8 mouse cellular contexts compared by ENCODE assay signal in the genomic region with DNA sequence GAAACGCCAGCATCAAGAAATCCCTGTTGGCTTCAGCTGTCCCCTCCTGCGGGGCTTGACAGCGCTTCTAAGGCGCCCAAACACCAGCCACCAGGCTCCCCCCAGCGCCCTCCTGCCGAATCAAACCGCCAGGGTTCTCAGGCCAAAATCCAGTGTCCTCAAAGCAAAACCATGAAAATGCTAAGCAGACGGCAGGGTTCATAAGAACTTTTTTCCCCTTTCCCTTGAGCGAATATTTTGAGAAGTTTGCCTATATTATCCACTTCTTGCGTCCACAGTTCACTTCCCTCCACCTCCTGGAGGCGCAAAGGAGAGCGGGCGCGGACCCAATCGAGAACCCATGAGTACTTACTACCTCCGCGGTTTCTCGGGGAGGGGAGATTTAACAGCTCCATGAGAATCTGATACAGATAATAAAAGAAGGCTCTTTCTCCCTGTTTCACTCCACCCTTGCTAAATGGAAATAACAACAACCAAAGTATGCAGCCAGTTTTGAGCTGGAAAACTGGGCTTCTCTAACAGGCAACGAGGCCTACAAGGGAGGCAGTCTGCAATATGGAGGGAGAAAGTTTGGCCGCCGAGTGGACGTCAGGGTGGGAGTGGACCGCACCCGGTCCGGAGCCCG. TPM values are rescaled to one million over a fixed set of nuclear protein-coding genes. Genes with fewer than 3 reads are reported as not detected.
DNase-seq lines count a peak whose midpoint lies in the region; ATAC-seq and TF ChIP-seq lines count a peak whose summit lies in the region.

No protein-coding gene starts in this region.

- H3K27ac ChIP-seq in heart, embryonic 16.5 days (ENCODE audit: low read length) = peak overlapping the region; percentile 99
- H3K27ac ChIP-seq in lung, embryonic 14.5 days (ENCODE audit: low read depth) = peak overlapping the region; percentile 99
- peak overlapping the region; percentile 0; the same call in 1 of the 2 replicates for H3K27ac ChIP-seq in olfactory bulb, adult 2 months (ENCODE audit: insufficient read depth, low read depth, low read length)

- peak overlapping the region; percentile 93 for H3K4me3 ChIP-seq in heart, embryonic 16.5 days (ENCODE audit: low read length)
- peak overlapping the region; percentile 89 for H3K4me3 ChIP-seq in lung, embryonic 14.5 days (ENCODE audit: low read depth, low read length)
- peak overlapping the region; percentile 68 for H3K4me3 ChIP-seq in olfactory bulb, adult 2 months (ENCODE audit: insufficient read depth, low read depth, low read length)

- H3K9ac ChIP-seq in heart, embryonic 16.5 days (ENCODE audit: low read length) = peak overlapping the region; percentile 96
- H3K9ac ChIP-seq in lung, embryonic 14.5 days = peak overlapping the region; percentile 89

- TF ChIP-seq POLR2A in olfactory bulb, adult 2 months (IDR thresholded peaks at IDR 0.05; ENCODE audit: insufficient read depth, low read depth, low read length) = no peak

- 1% methylated on average over 26 of the region's 26 CpGs for WGBS in heart, embryonic 16.5 days
- WGBS in lung, embryonic 14.5 days = under 1% methylated on average over 26 of the region's 26 CpGs
- 5% methylated on average over 26 of the region's 26 CpGs for WGBS in olfactory bulb, adult 2 months

- peaks cover 23% of the 10 kb centered on the region for H3K4me1 ChIP-seq in heart, embryonic 16.5 days (ENCODE audit: control insufficient read depth, insufficient read depth, low read length)
- peaks cover 12% of the 10 kb centered on the region; the same call in 1 of the 2 replicates for H3K4me1 ChIP-seq in lung, embryonic 14.5 days (ENCODE audit: insufficient read depth)
- H3K4me1 ChIP-seq in olfactory bulb, adult 2 months (ENCODE audit: control insufficient read depth, insufficient read depth, low read length) = peaks cover 8% of the 10 kb centered on the region; the same call in 1 of the 2 replicates

- H3K9me3 ChIP-seq in heart, embryonic 16.5 days (replicated peaks; ENCODE audit: control insufficient read depth, low read length) = no peaks in the 10 kb centered on the region
- no peaks in the 10 kb centered on the region for H3K9me3 ChIP-seq in lung, embryonic 14.5 days (ENCODE audit: low read depth, low read length)

- TF ChIP-seq CTCF in lung, embryonic 14.5 days (IDR thresholded peaks at IDR 0.05; ENCODE audit: low read depth) = peak; percentile 63
- TF ChIP-seq CTCF in olfactory bulb, adult 2 months (IDR thresholded peaks at IDR 0.05; ENCODE audit: insufficient read depth, low read depth, low read length) = no peak

- no peaks in the 10 kb centered on the region for H3K27me3 ChIP-seq in heart, embryonic 16.5 days (ENCODE audit: control insufficient read depth, insufficient read depth, low read length)
- H3K27me3 ChIP-seq in lung, embryonic 14.5 days (ENCODE audit: insufficient read depth, low read length) = no peaks in the 10 kb centered on the region

- peak overlapping the region; percentile 91 for H3K4me2 ChIP-seq in heart, embryonic 16.5 days (ENCODE audit: low read depth, low read length)
- peak overlapping the region; percentile 67 for H3K4me2 ChIP-seq in lung, embryonic 14.5 days

- H3K36me3 ChIP-seq in heart, embryonic 16.5 days (ENCODE audit: control insufficient read depth, insufficient read depth) = peaks cover 2% of the 10 kb centered on the region; the same call in 1 of the 2 replicates
- H3K36me3 ChIP-seq in lung, embryonic 14.5 days (ENCODE audit: insufficient read depth) = peaks cover 3% of the 10 kb centered on the region; the same call in 1 of the 2 replicates

- ATAC-seq in erythroid progenitor cell, adult 5-6 weeks (replicated peaks; ENCODE audit: low FRiP score, poor library complexity, severe bottlenecking) = peak; percentile 32; the same call in 1 of the 2 replicates
- no peak for ATAC-seq in heart, embryonic 16.5 days (replicated peaks; ENCODE audit: extremely low read depth, insufficient read depth, low FRiP score)
- no peak for ATAC-seq in lung, embryonic 14.5 days (ENCODE audit: insufficient read depth)

- peak; percentile 42 for DNase-seq in thymus, postnatal 4 days
- no peak for DNase-seq in thymus, postnatal 10 days (ENCODE audit: low spot score in 2 of 2)
- DNase-seq in kidney, postnatal 14 days = peak; percentile 86
- peak; percentile 89 for DNase-seq in lung, embryonic 14.5 days
- DNase-seq in MN1 (ENCODE audit: low spot score) = no peak

RNA-seq across cellular contexts. Expression of gene Gab1, which starts 1.4 kb away (rescaled TPM):
- total RNA-seq in erythroid progenitor cell, adult 5-6 weeks (2015; ENCODE audit: low replicate concordance) = 19.3 and 25.2 TPM in 2 replicates
- 5.8 and 13.2 TPM in 2 replicates for total RNA-seq in erythroid progenitor cell, adult 5-6 weeks (2017; ENCODE audit: low replicate concordance)
- polyA plus RNA-seq in heart, embryonic 16.5 days (2015; fragmentation: Nextera tagmentation; extraction: Ambion mirVana) = 30.4 and 32.3 TPM in 2 replicates
- 36.2 and 37.8 TPM in 2 replicates for polyA plus RNA-seq in lung, embryonic 14.5 days (2014; fragmentation: Nextera tagmentation; extraction: Ambion mirVana)
- polyA plus RNA-seq in olfactory bulb, adult 2 months (2012; ENCODE audit: insufficient read depth, insufficient read length, low replicate concordance, missing spikeins) = not detected in 2 replicates

Comparison
In these comparisons a context has a peak if more than half of its experiments do, and no peak if none do; other contexts are left out.
1. DNase-seq: peak in thymus, postnatal 4 days (single experiment), kidney, postnatal 14 days (single experiment) and lung, embryonic 14.5 days (single experiment); none in thymus, postnatal 10 days (0 of 2) and MN1 (single experiment).
2. H3K27ac ChIP-seq: peak in every context shown above with its lines; median percentile 99 in heart, embryonic 16.5 days; 99 in lung, embryonic 14.5 days; 0 in olfactory bulb, adult 2 months.
3. RNA of gene Gab1, which starts 1.4 kb away (polyA plus RNA-seq): 36.2 to 37.8 TPM in lung, embryonic 14.5 days and 30.4 to 32.3 TPM in heart, embryonic 16.5 days; not detected in olfactory bulb, adult 2 months; every median in the first group is over 10 times any median in the second.
4. Peak in every context shown above with its lines, with median percentiles within 50 percentile points of each other: H3K4me3 ChIP-seq.